Mouse (Mus musculus) heart, embryonic 12.5 days (tissue): ENCODE measurements at regions not wholly inside any gene's neighbourhood (a gene's known extent, or its start where the extent isn't known, plus 50 kb on each side); places are given as distances from the start of the nearest gene placed in this dataset.

Experiments
- ATAC-seq: fragments of 200-750 bp; cut with Nextera tagmentation; 2 replicates; pipeline ENCODE4 v1.8.0; 2017; ENCODE audit warnings: moderate TSS enrichment, moderate library complexity; ENCODE audit not compliant: insufficient number of reproducible peaks, low FRiP score
- H3K27ac ChIP-seq: fragments of 300-500 bp; sonication (generic); 2 replicates; pipeline ENCODE4 v1.5.1; 2016; ENCODE audit warnings: mild to moderate bottlenecking, moderate library complexity; ENCODE audit not compliant: poor library complexity, severe bottlenecking
- H3K27me3 ChIP-seq: fragments of 300-500 bp; sonication (generic); replicated peaks from 2 replicates; pipeline ENCODE4 v1.6.1; 2016; ENCODE audit warnings: mild to moderate bottlenecking, moderate library complexity
- H3K36me3 ChIP-seq: fragments of 300-500 bp; sonication (generic); 2 replicates; pipeline ENCODE4 v1.6.1; 2016; ENCODE audit warnings: mild to moderate bottlenecking, moderate library complexity
- H3K4me1 ChIP-seq: fragments of 300-500 bp; sonication (generic); replicated peaks from 2 replicates; pipeline ENCODE4 v1.6.1; 2016; ENCODE audit warnings: mild to moderate bottlenecking
- H3K4me2 ChIP-seq: fragments of 300-500 bp; sonication (generic); 2 replicates; pipeline ENCODE4 v1.6.1; 2016; ENCODE audit warnings: mild to moderate bottlenecking, moderate library complexity
- H3K4me3 ChIP-seq: fragments of 300-500 bp; sonication (generic); 2 replicates; pipeline ENCODE4 v1.5.1; 2016; ENCODE audit warnings: mild to moderate bottlenecking
- H3K9ac ChIP-seq: fragments of 300-500 bp; sonication (generic); 2 replicates; pipeline ENCODE4 v1.6.1; 2016; ENCODE audit warnings: mild to moderate bottlenecking, moderate library complexity
- H3K9me3 ChIP-seq: fragments of 300-500 bp; sonication (generic); replicated peaks from 2 replicates; pipeline ENCODE4 v1.6.1; 2016; ENCODE audit warnings: mild to moderate bottlenecking, moderate library complexity
- WGBS: fragments of 180-500 bp; shearing (Covaris S2); methylation state at CpG from one replicate; pipeline ENCODE4 v1.1.7; 2016; 5-methylcytosine and 5-hydroxymethylcytosine counted together

- Histone ChIP-seq H3K9me3 (no peaks in the 10 kb centered on the region), H3K27me3 (no peaks in the 10 kb centered on the region), H3K9ac (no peak overlapping the region), H3K4me2 (no peak overlapping the region), H3K4me1 (peaks cover 43% of the 10 kb centered on the region), H3K4me3 (no peak overlapping the region), H3K36me3 (no peaks in the 10 kb centered on the region), H3K27ac (peak overlapping the region; percentile 85)
- ATAC-seq: no peak
- 24% methylated on average over 7 of the region's 7 CpGs for WGBS
These were observed 266.0 kb downstream of the Fam49a start for GRCm38 (mm10) chr12:12527766-12528477.

DNA sequence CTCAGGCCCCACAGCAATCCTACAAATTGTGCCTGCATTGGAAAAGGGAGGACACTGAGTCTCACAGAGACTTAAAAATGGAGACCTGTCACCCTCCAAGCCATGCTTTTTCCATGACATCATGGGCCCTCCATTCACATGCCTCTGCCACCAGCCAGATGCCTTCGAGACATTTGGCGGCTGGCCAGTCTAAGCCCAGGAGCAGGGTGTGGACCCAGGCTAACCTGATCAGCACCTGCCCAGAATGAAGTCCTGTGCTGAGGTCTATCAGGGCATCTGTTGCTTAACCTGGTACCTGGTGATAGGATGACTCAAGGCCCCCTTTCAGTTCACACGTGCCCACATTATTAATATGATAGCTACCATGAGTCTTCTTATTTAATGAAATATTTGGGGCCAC is 265.4 kb downstream of the Fam49a start:
- Histone ChIP-seq H3K27me3 (no peaks in the 10 kb centered on the region), H3K4me2 (no peak overlapping the region), H3K36me3 (no peaks in the 10 kb centered on the region), H3K9me3 (no peaks in the 10 kb centered on the region), H3K4me1 (peaks cover 43% of the 10 kb centered on the region), H3K9ac (no peak overlapping the region), H3K27ac (peak overlapping the region; percentile 85), H3K4me3 (no peak overlapping the region)
- 42% methylated on average over 3 of the region's 3 CpGs for WGBS
- peak; percentile 72 for ATAC-seq

- H3K27ac ChIP-seq: no peak overlapping the region
- no peaks in the 10 kb centered on the region for H3K27me3 ChIP-seq
- H3K4me1 ChIP-seq: peaks cover 13% of the 10 kb centered on the region
- WGBS: 92% methylated on average over 8 of the region's 8 CpGs
- 0 out of 2 replicates have a peak, but pooled peaks cover 2% of the 10 kb centered on the region for H3K9me3 ChIP-seq
- no peak overlapping the region for H3K9ac ChIP-seq
- H3K4me2 ChIP-seq: no peak overlapping the region
- no peak for ATAC-seq
- no peak overlapping the region for H3K4me3 ChIP-seq
- H3K36me3 ChIP-seq: no peaks in the 10 kb centered on the region
These were observed 258.4 kb downstream of the Fam49a start for GRCm38 (mm10) chr12:12520311-12520852.

DNA sequence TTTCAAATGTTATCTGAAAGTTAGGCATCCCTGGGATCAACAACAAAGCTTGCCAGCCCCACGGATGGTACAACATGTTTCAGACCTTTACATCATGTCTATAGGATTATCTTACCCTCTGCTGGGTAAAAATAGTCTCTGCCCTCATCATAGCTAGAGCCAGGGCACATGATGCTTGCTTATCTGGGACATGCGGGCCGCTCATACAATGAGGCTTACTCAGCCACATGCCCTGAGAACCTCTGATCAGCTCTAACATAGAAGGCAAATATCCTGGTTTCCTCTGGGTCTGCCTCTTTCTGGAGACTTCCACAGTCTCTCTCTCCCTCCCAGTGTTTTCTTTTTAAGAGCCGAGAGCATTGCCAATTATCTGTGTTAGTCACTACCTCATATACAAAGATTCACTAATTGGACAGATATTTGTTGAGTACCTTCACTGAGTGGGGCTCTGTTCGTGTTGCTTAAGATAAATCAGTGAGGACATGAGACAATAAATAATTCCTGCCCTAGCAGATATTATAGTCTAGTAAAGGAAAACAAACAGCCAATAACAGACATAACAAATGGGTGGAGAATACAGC is 256.6 kb downstream of the Fam49a start:
- ATAC-seq: peak; percentile 67; the same call in 1 of the 2 replicates

DNA sequence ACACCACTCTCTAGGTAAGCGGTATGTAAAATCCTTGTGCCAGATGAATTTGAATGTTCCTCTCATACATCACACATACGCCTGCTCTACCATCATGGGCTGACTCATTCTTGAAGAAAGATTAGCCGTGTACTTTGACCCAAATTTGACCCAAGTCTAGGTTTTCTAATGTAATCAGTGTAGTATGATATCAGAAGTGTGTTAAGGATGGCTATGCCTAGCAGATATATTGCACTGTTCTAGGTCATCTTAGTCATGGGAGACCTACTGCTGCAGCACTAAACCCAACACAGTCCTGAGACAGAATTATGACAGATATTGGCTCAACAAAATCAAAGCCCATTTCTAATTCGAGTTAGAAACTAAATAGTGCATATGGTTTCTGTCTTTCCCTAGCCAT is 255.1 kb downstream of the Fam49a start:
- Histone ChIP-seq H3K4me2 (no peak overlapping the region), H3K9me3 (0 out of 2 replicates have a peak, but pooled peaks cover 2% of the 10 kb centered on the region), H3K27ac (no peak overlapping the region), H3K4me3 (no peak overlapping the region), H3K9ac (no peak overlapping the region), H3K4me1 (peaks cover 13% of the 10 kb centered on the region), H3K27me3 (no peaks in the 10 kb centered on the region), H3K36me3 (no peaks in the 10 kb centered on the region)
- WGBS: 81% methylated on average over 4 of the region's 4 CpGs
- ATAC-seq: no peak

More for the DNA sequence above, 256.6 kb downstream of the Fam49a start:
- no peak overlapping the region for H3K4me3 ChIP-seq
- no peak overlapping the region for H3K9ac ChIP-seq
- 0 out of 2 replicates have a peak, but pooled peaks cover 2% of the 10 kb centered on the region for H3K9me3 ChIP-seq
- H3K4me1 ChIP-seq: peaks cover 13% of the 10 kb centered on the region
- H3K27me3 ChIP-seq: no peaks in the 10 kb centered on the region
- 29% methylated on average over 5 of the region's 5 CpGs for WGBS
- H3K36me3 ChIP-seq: no peaks in the 10 kb centered on the region
- no peak overlapping the region for H3K4me2 ChIP-seq
- H3K27ac ChIP-seq: peak overlapping the region; percentile 71; the same call in 1 of the 2 replicates

DNA sequence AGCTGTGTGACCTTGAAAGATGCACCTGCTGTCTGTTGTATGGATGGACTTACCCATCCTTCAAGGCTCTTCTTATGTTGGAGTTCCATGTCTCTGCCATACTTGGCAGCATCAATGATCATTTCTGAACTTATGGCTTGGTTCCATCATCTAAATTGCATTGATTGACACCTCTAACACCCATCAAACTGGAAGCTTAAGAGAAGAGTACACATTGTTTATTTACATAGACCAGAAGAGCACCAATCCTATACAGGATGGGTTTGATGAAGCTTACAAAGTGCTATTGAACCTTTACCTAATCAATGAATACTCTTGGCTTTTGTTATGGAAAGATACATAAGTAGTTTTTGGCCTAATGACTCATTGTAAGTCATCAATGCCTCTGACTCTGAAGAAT is 248.8 kb downstream of the Fam49a start:
- peaks cover 24% of the 10 kb centered on the region for H3K4me1 ChIP-seq
- no peak overlapping the region for H3K4me3 ChIP-seq
- no peak for ATAC-seq
- H3K27ac ChIP-seq: no peak overlapping the region
- no peak overlapping the region for H3K4me2 ChIP-seq
- H3K9ac ChIP-seq: no peak overlapping the region
- H3K9me3 ChIP-seq: no peaks in the 10 kb centered on the region
- no peaks in the 10 kb centered on the region for H3K36me3 ChIP-seq
- no peaks in the 10 kb centered on the region for H3K27me3 ChIP-seq

DNA sequence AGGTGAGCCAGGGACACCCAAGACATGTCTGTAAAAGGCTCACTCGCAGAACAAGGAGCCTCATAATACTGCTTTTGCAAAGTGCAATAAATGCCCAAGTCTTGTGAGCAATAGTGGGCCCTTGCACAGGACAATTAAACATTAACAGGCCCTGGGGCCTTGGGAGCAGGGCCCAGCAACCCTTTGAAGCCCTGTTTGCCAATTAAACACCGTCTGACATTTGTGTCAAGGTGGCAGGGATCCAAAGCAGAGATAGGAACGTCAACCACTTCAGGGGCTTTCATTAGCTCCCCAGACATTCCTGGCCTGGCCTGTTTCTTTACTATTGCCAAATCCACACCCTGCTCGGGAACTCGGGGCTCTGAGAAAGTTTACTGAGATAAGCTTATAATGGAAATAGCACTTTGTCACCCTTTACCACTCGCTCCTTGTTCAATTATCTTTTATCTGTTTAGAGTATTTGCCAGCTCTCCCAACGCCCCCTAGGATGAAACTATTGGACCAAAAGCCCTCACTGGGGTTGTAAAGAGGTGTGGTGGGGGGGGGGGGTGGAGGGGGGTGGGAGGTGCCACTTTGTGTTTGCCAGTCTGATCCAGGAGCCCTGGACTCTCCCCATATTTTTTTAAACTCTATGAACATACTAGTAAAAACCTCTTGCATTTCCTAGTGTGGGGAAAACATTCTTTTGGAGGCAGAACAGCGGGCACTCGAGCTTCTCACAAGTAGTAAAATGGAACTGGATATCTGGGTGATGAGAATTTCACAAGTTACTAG is 247.4 kb downstream of the Fam49a start:
- H3K27ac ChIP-seq: peak overlapping the region; percentile 79
- no peaks in the 10 kb centered on the region for H3K9me3 ChIP-seq

DNA sequence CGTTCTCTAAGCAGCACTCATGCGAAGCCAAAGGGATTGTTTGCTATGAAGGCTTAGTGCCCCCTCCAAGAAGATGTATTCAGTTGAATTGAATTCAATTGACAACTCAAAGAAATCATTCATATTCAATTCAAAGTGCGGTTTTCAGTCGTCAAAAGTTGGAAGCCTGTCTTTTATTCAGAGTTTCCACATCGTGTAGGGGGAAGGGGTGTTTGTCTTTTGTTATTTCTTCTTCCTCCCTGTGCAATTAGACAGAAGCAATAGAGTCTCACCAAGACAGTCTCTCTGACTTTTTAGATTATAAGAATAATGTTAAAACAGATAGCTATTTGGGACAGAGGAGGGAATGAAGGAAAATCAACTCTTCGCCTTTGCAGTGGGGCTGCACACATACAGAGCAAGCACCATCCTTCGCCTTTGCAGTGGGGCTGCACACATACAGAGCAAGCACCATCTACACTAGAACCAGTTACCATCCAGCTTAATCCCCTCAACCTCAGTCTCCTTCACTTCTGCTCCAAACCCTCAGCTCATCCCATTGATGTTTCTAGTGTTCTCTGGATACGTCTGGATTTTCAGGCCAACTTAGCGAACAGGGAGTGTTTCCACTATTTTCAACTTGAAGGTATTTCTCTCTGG is 246.7 kb downstream of the Fam49a start:
- Histone ChIP-seq H3K4me3 (no peak overlapping the region), H3K27me3 (no peaks in the 10 kb centered on the region), H3K4me1 (peaks cover 24% of the 10 kb centered on the region), H3K9ac (no peak overlapping the region), H3K36me3 (no peaks in the 10 kb centered on the region), H3K4me2 (no peak overlapping the region), H3K27ac (peak overlapping the region; percentile 79), H3K9me3 (no peaks in the 10 kb centered on the region)
- 77% methylated on average over 9 of the region's 9 CpGs for WGBS
- no peak for ATAC-seq

More for the DNA sequence above, 247.4 kb downstream of the Fam49a start:
- H3K36me3 ChIP-seq: no peaks in the 10 kb centered on the region
- H3K4me2 ChIP-seq: no peak overlapping the region
- H3K27me3 ChIP-seq: no peaks in the 10 kb centered on the region
- H3K4me1 ChIP-seq: peaks cover 24% of the 10 kb centered on the region
- ATAC-seq: peak; percentile 79
- no peak overlapping the region for H3K9ac ChIP-seq
- WGBS: 20% methylated on average over 9 of the region's 9 CpGs
- H3K4me3 ChIP-seq: no peak overlapping the region

GRCm38 (mm10) chr12:12506671-12507070 is 244.7 kb downstream of the Fam49a start:
- no peaks in the 10 kb centered on the region for H3K36me3 ChIP-seq
- H3K27ac ChIP-seq: no peak overlapping the region
- no peak overlapping the region for H3K9ac ChIP-seq
- H3K4me3 ChIP-seq: no peak overlapping the region
- WGBS: 85% methylated on average over 3 of the region's 3 CpGs
- no peaks in the 10 kb centered on the region for H3K27me3 ChIP-seq
- no peak for ATAC-seq
- peaks cover 24% of the 10 kb centered on the region for H3K4me1 ChIP-seq
- H3K4me2 ChIP-seq: no peak overlapping the region
- no peaks in the 10 kb centered on the region for H3K9me3 ChIP-seq

GRCm38 (mm10) chr12:12505590-12505989 is 243.7 kb downstream of the Fam49a start:
- 79% methylated on average over 4 of the region's 4 CpGs for WGBS
- no peak overlapping the region for H3K9ac ChIP-seq
- ATAC-seq: no peak
- no peak overlapping the region for H3K4me3 ChIP-seq
- no peak overlapping the region for H3K27ac ChIP-seq
- H3K27me3 ChIP-seq: no peaks in the 10 kb centered on the region
- no peaks in the 10 kb centered on the region for H3K9me3 ChIP-seq
- no peaks in the 10 kb centered on the region for H3K36me3 ChIP-seq
- H3K4me2 ChIP-seq: no peak overlapping the region
- peaks cover 24% of the 10 kb centered on the region for H3K4me1 ChIP-seq

DNA sequence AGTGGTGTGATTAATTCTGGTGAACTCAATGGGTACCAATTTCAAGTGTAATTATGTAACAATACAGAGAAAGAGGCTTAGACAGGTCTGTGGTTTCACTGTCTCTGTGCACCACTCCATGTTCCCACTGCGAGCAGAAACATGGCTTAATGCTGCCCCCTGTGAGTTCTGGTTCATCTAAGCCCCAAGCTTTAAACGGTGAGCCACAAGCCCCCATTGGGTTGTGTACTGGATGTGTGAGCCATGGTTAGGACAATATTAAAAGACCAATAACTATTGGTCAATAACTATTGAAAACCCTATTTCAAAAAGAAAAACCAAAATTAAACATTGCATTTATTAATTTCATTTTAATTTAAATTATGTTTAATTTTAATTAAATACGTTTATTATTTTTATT is 238.0 kb downstream of the Fam49a start:
- H3K27me3 ChIP-seq: no peaks in the 10 kb centered on the region
- 77% methylated on average over 3 of the region's 3 CpGs for WGBS
- H3K4me3 ChIP-seq: no peak overlapping the region
- no peak overlapping the region for H3K27ac ChIP-seq
- ATAC-seq: no peak
- peaks cover 16% of the 10 kb centered on the region for H3K4me1 ChIP-seq
- no peak overlapping the region for H3K4me2 ChIP-seq
- H3K9ac ChIP-seq: no peak overlapping the region
- no peaks in the 10 kb centered on the region for H3K36me3 ChIP-seq
- no peaks in the 10 kb centered on the region for H3K9me3 ChIP-seq
